Mouse (Mus musculus): ENCODE measurements around the gene Actb.

Gene Actb

DNA sequence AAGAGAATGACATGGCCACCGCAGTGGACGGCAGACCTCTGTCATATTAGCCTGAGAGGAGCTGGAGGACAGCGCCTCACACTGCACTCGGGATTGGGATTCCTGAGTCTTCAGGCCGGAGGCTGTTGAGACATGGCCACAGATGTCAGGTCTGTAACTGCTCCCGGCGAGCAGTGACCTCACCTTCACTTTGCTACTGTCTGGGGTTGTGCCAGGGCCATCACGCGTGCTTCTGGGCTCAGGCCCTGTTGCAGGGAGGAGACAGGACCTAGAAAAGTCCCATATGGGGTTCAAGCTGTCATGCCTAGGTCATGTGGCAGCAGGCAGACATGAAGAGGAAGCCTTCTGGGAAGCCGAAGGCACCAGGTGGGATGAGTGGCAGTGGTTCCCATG lies 31.0 kb downstream of the Actb start:
- DNase-seq: no peak

DNA sequence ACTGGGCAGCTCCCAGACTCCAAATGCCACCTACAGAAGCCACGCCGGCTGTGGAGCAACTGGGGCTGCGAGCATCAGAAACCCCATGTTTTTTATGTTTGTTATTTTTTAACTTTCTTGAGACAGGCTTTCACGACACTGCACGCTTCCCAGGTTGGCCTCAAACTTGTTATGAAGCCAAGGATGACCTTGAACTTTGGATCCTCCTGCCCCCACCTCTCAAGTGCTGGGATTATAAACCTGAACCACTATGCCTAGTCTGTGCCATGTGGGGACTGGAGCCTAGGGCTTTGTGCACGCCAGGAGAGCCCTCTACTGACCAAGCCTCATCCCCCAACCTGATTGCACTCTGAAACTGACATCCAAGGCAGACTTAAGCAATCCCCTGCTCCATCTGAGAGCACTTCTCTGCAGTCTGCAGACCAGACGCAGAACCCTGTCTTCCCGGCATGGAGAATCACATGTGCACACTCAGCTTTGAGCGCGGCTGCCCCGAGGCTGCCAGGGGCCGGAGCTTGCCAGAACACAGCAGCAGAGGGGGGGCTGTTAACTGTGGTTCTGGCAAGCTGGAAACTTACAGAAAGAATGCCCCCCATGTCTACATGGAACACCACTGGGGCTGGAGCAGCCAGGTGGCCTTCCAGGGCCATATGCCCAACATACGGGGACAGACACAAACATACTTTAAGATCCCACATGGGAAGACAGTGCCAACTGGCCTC lies 31.6 kb downstream of the Actb start:
- no peak for DNase-seq

DNA sequence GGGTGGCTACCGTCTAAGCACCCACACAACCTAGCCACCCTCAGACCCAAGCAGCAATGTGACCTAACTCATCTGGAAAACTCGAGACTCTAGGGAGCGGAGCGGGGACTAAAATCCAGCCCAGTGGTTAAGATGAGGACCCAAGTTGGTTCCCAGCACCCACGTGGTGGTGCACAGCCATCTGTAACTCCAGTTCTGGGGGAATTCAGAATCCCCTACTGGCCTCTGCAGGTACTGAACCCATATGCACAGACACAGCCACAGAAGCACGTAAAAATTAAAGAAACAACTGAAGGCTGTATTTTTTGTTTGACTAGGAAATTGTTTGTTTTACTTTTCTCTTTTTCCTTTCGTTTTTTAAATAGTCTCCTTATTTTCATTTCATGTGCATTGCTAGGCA lies 32.8 kb downstream of the Actb start:
- DNase-seq: no peak

DNA sequence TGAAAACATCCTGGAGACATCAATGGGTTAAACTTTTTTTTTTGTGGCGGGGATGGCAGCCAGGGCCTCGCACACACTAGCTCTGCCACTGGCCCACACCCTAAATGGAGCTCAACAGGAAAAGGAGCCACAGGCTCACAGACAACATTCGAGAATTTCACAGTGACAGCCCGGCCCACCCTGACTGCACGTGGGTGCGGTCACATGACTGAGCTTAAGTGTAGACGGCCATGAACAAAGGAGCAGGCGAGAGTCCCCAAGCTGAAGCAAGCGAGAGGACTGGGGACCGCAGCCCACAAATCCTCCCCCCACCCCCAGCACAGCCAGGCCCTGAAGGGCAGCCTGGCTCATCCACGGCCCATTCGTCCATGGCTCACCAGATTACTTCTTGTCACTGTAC lies 34.8 kb downstream of the Actb start:
- DNase-seq: no peak

DNA sequence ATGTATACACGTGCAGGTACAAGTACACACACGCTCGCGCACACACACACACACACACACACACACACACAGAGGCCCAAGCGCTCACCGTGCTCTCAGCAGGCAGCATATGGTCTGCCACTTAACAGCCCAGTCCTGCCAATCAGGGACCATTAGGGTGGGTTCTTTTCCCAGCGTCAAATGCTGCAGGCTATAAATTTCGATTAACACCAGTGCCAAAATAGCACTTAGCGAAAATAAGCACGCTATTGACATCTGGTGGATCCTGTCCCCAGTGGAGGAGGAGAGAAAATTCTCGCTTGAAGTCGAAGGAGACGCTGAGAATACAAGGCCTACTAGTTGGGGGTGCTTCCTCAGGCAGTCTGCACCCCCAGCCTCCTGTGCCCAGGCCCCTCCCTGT lies 37.1 kb downstream of the Actb start:
- DNase-seq: no peak

DNA sequence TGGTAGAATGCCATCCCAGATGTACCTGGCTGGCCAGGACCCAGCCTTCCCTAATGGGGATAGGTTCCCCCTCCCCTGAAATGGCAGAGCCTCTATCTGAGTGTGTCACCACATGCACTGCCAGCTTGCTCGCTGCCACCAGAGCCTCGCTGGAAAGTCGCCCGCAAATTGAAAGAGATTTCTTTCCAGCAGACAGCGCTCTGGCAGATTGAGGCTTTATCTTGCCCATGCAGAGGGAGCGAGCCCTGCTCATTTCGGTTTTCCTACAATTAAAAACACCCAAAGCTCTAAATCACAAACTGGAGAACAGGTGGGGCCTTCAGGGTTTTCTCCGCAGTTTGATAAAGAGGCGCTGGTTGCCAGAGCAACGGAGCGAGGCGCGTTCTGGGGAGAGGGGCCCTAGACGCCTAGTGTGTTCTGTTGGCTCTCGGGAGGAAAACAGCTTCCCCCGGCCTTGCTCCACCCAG lies 48.8 kb downstream of the Actb start:
- peak; percentile 92 for DNase-seq

DNA sequence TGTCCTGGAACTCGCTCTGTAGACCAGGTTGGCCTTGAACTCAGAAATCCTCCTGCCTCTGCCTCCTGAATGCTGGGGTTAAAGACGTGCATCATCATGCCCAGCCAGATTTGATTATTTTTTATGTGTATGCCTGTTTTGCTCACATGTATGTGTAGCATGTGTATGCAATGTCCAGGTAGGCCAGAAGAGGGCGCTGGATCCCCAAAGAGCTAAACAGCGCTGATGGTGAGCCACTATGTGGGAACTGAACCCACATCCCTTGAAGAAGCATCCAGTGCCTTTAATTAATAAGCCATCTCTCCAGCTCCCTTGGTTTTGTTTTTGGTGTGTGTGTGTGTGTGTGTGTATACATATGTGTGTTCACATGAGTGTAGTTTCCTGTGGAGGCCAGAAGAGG lies 50.1 kb downstream of the Actb start:
- DNase-seq: no peak

DNA sequence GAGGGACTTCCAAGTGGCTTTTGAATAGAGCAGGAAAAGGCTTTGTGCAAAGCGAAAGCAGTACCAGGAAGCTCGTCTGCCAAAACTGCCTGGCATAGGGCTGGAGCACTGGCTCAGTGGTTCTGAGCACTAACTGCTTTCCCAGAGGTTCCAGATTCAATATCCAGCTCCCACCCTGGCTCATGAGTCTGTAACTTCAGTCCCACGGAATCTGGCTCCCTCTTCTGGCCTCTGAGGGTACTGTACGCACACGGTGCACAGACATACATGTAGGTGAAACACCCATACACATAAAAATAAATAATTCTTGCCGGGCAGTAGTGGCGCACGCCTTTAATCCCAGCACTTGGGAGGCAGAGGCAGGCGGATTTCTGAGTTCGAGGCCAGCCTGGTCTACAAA lies 51.7 kb downstream of the Actb start:
- DNase-seq: peak; percentile 38

DNA sequence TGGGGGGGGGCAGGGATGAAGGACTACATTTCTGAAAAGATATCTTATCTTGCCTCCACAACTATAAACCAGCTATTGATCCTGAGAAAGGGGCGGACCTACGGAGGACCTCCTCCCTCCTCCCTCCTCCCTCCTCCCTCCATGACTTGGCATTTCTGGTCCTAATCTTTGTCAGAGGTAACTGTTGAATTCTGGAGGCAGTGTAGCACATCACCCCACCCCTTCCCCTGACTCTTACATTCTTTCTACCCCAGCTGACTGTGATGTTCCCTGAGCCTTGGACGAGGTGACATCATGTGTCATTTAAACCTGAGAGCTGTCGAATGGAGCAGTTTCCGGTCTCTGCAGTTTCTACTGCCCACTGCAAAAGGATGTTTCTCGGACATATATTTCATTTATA lies 53.0 kb downstream of the Actb start:
- no peak for DNase-seq

All from layer of hippocampus, adult 9-11 months (tissue).